Mouse (Mus musculus) olfactory bulb, adult 2 months (tissue): Measurements from ENCODE around the gene Rnf144b.

ENCODE experiments used
- CTCF ChIP-seq: fragments of 200-500 bp; IDR thresholded peaks from 2 replicates; pipeline ENCODE4 v1.5.1; 2012; ENCODE audit warnings: low read depth, mild to moderate bottlenecking, low read length, moderate library complexity; ENCODE audit not compliant: insufficient read depth
- POLR2A ChIP-seq: fragments of 200-500 bp; IDR thresholded peaks from 2 replicates; pipeline ENCODE4 v1.6.1; 2012; ENCODE audit warnings: mild to moderate bottlenecking, low read depth, low read length, moderate library complexity; ENCODE audit not compliant: insufficient read depth

- TF ChIP-seq CTCF (no peak), POLR2A (no peak)
Observed at GRCm38 (mm10) chr13:47124986-47125385, 2.5 kb downstream of the Rnf144b start.
